Mouse (Mus musculus): ENCODE results near the gene Olfr131. TPM values are rescaled to one million over a fixed set of nuclear protein-coding genes. Genes with fewer than 3 reads are reported as not detected.

The Olfr131 gene
- not detected for polyA plus RNA-seq (2014; fragmentation: Illumina TruSeq; extraction: RNeasy Lipid Tissue Mini Kit (QIAGEN cat#74804); ENCODE audit: low read depth, low replicate concordance)

DNA sequence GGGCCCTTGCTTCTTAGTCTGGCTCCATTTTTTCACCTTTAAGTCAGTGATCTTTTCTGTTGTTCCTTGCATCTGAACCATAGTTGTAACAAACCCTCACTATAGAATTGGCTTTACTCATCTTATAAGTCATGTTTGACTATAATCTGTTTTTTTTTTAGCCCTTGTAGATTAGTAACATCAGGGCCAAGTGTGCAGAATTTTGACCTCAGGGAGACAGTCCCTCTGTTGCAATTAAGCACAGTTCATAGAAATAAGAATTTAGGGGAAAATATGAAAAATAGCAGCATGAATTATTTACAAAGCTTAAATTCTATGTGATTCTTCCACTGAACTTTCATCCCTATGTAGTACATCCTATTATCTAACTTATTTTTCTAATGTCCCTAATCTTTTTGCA, at the start of gene Olfr131:
Olfr131 (minus strand) TSS at position 101 of the 400 bp plus-strand sequence.

DNA sequence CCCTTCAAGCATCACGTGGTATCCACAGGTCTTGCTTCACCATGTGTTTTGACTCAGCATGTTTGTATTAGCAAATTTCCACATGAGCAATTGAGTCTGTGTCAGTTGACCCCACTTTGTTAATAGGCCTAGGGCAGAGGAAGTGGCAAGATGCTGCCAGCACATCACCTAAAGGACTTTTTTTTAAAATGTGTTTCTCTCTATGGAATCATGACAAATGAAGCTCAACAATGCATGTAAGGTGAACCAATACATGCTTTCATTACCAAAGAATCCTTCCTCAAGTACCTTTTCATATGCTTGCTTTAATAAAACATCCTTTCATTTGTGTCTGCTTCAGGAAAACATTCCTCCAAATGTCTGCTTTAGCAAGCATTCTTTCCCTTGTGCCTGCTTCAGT, 45.9 kb upstream of the Olfr131 start, which contains the start of gene Olfr132:
Olfr132 (minus strand) TSS at position 101 of the 400 bp plus-strand sequence.

DNA sequence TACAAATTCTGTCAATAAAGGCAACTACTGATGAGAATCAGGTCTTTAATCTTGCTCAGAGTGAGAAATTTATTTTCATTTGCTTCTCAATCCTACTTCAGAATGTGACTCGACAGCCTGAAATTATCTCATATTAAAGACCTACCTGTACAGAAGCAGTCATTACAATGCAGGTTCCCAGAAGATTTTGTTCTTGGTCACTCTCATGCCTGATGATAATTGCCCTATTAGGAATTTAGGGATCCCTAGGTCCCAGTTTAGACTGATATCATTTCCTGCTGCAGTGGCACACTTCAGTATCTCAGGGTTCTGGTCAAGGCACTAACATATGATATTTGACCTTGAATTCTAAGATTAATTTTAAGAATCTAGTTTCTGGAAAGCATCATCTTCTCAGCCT, 24.9 kb downstream of the Olfr131 start, which contains the start of gene Olfr130:
Olfr130 (plus strand) TSS at position 301 of the 400 bp plus-strand sequence.

DNA sequence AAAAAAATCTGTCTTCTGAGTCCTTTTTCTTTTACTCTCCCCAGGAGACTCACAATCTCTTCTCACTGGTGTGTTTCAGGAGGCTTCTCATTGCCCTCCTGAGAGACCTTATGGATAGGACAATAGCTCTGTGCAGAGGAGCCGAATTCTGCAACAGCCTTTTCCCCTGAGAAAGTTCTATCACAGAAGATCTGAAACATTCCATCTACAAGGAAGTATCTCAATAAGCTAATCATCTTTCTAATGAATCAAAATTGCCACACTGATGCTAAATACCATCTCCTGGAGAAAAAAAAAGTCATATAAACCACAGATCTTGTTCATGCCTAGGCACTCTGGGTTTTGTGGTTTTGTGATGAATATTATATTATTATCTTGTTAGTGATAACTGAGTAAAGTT, 28.5 kb downstream of the Olfr131 start, which contains the start of gene Olfr129:
Olfr129 (minus strand) TSS at position 101 of the 400 bp plus-strand sequence.

Other genes with a start within 250 kb of the Olfr131 start
- gene Olfr126, start 241.2 kb downstream of the Olfr131 start, polyA plus RNA-seq (2014; fragmentation: Illumina TruSeq; extraction: RNeasy Lipid Tissue Mini Kit (QIAGEN cat#74804); ENCODE audit: low read depth, low replicate concordance) = not detected
- not detected for gene Olfr127, start 188.3 kb downstream of the Olfr131 start, polyA plus RNA-seq (2014; fragmentation: Illumina TruSeq; extraction: RNeasy Lipid Tissue Mini Kit (QIAGEN cat#74804); ENCODE audit: low read depth, low replicate concordance)
- not detected for gene Olfr128, start 168.1 kb downstream of the Olfr131 start, polyA plus RNA-seq (2014; fragmentation: Illumina TruSeq; extraction: RNeasy Lipid Tissue Mini Kit (QIAGEN cat#74804); ENCODE audit: low read depth, low replicate concordance)
- not detected for gene Olfr761, start 135.6 kb downstream of the Olfr131 start, polyA plus RNA-seq (2014; fragmentation: Illumina TruSeq; extraction: RNeasy Lipid Tissue Mini Kit (QIAGEN cat#74804); ENCODE audit: low read depth, low replicate concordance)
- not detected for gene Olfr129, start 28.6 kb downstream of the Olfr131 start, polyA plus RNA-seq (2014; fragmentation: Illumina TruSeq; extraction: RNeasy Lipid Tissue Mini Kit (QIAGEN cat#74804); ENCODE audit: low read depth, low replicate concordance)
- not detected for gene Olfr130, start 24.8 kb downstream of the Olfr131 start, polyA plus RNA-seq (2014; fragmentation: Illumina TruSeq; extraction: RNeasy Lipid Tissue Mini Kit (QIAGEN cat#74804); ENCODE audit: low read depth, low replicate concordance)
- not detected for gene Olfr132, start 45.8 kb upstream of the Olfr131 start, polyA plus RNA-seq (2014; fragmentation: Illumina TruSeq; extraction: RNeasy Lipid Tissue Mini Kit (QIAGEN cat#74804); ENCODE audit: low read depth, low replicate concordance)
- not detected for gene Olfr133, start 56.6 kb upstream of the Olfr131 start, polyA plus RNA-seq (2014; fragmentation: Illumina TruSeq; extraction: RNeasy Lipid Tissue Mini Kit (QIAGEN cat#74804); ENCODE audit: low read depth, low replicate concordance)
- not detected for gene Olfr134, start 82.7 kb upstream of the Olfr131 start, polyA plus RNA-seq (2014; fragmentation: Illumina TruSeq; extraction: RNeasy Lipid Tissue Mini Kit (QIAGEN cat#74804); ENCODE audit: low read depth, low replicate concordance)
- not detected for gene Olfr135, start 115.6 kb upstream of the Olfr131 start, polyA plus RNA-seq (2014; fragmentation: Illumina TruSeq; extraction: RNeasy Lipid Tissue Mini Kit (QIAGEN cat#74804); ENCODE audit: low read depth, low replicate concordance)
- gene Olfr138, start 172.3 kb upstream of the Olfr131 start, polyA plus RNA-seq (2014; fragmentation: Illumina TruSeq; extraction: RNeasy Lipid Tissue Mini Kit (QIAGEN cat#74804); ENCODE audit: low read depth, low replicate concordance) = not detected
- not detected for gene Olfr137, start 218.9 kb upstream of the Olfr131 start, polyA plus RNA-seq (2014; fragmentation: Illumina TruSeq; extraction: RNeasy Lipid Tissue Mini Kit (QIAGEN cat#74804); ENCODE audit: low read depth, low replicate concordance)
- gene Olfr136, start 241.1 kb upstream of the Olfr131 start, polyA plus RNA-seq (2014; fragmentation: Illumina TruSeq; extraction: RNeasy Lipid Tissue Mini Kit (QIAGEN cat#74804); ENCODE audit: low read depth, low replicate concordance) = not detected

Measured in adipose tissue, adult 10 weeks (tissue).